Mouse (Mus musculus) forebrain, postnatal 0 days (tissue): ENCODE results near the gene Pex26. TPM values are rescaled to one million over a fixed set of nuclear protein-coding genes. Genes with fewer than 3 reads are reported as not detected.
A peak's percentile ranks its signal among the peaks of the same experiment; 100 is the strongest.

Experiments used
- ATAC-seq: fragments of 200-750 bp; cut with Nextera tagmentation; 2 replicates; pipeline ENCODE4 v1.8.0; 2017; ENCODE audit warnings: mild to moderate bottlenecking, moderate library complexity
- DNase-seq: peaks from one replicate; pipeline ENCODE4 v3.0.0-alpha.2; 2015
- H3K27ac ChIP-seq: fragments of 300-500 bp; sonication (generic); 2 replicates; pipeline ENCODE4 v1.5.1; 2014; ENCODE audit warnings: low read depth, mild to moderate bottlenecking, antibody characterized with exemption, low read length, moderate library complexity, mixed read lengths
- H3K27me3 ChIP-seq: fragments of 300-500 bp; sonication (generic); 2 replicates; pipeline ENCODE4 v1.6.1; 2014; ENCODE audit warnings: mild to moderate bottlenecking, low read length, mixed read lengths; ENCODE audit not compliant: insufficient read depth
- H3K36me3 ChIP-seq: fragments of 300-500 bp; sonication (generic); 2 replicates; pipeline ENCODE4 v1.6.1; 2014; ENCODE audit warnings: mild to moderate bottlenecking, moderate library complexity; ENCODE audit not compliant: insufficient read depth
- H3K4me1 ChIP-seq: fragments of 300-500 bp; sonication (generic); 2 replicates; pipeline ENCODE4 v1.6.1; 2014; ENCODE audit warnings: antibody characterized with exemption; ENCODE audit not compliant: insufficient read depth
- H3K4me2 ChIP-seq: fragments of 300-500 bp; sonication (generic); 2 replicates; pipeline ENCODE4 v1.6.1; 2014; ENCODE audit warnings: low read depth, mild to moderate bottlenecking, moderate library complexity
- H3K4me3 ChIP-seq: fragments of 300-500 bp; sonication (generic); 2 replicates; pipeline ENCODE4 v1.5.1; 2014; ENCODE audit warnings: low read depth, low read length, mixed read lengths
- H3K9ac ChIP-seq: fragments of 300-500 bp; sonication (generic); 2 replicates; pipeline ENCODE4 v1.6.1; 2014; ENCODE audit warnings: mild to moderate bottlenecking
- H3K9me3 ChIP-seq: fragments of 300-500 bp; sonication (generic); 2 replicates; pipeline ENCODE4 v1.6.1; 2016; ENCODE audit warnings: low read length
- CTCF ChIP-seq: sonication (generic); IDR thresholded peaks from 2 replicates; pipeline ENCODE4 v1.5.1; 2016; ENCODE audit warnings: antibody characterized with exemption, control low read depth, low read depth
- WGBS: fragments of 180-500 bp; shearing (Covaris S2); extraction: QIAGEN DNeasy Blood & Tissue Kit; methylation state at CpG from one replicate; pipeline ENCODE4 v1.1.7; 2014; 5-methylcytosine and 5-hydroxymethylcytosine counted together
- polyA plus RNA-seq: library from polyadenylated mRNA; unstranded; fragments of >200 nt; fragmentation: Nextera tagmentation; extraction: Ambion mirVana; gene quantifications from 2 replicates; pipeline ENCODE4 v1.2.1, GENCODE M21; 2015
- total RNA-seq: library from RNA; depleted of rRNA; stranded (reverse); fragments of >200 nt; gene quantifications from 2 replicates; pipeline ENCODE4 v1.2.3, GENCODE M21; 2014; rRNA removed

Pex26 gene
- total and polyA plus RNA-seq, 2 experiments from 2014 or later = 12.3 to 31.0 TPM

DNA sequence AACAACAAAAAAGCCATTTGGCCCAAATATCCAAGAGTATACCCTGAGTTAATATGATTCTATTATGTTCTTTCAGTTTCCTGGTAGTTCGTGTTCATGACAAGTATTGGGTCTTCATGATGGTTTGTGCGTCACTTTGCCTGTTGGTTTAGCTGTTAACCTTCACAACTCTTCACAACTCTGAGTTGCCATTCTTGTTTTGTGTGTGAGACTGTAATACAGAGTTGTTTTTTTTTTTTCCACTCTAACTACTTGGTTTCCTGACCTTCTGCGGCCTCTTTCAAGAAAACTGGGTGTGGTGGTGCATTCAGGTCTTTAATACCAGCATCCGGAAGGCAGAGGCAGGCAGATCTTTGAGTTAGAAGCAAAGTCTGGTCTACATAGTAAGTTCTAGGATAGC, 54.7 kb downstream of the Pex26 start:
- no peak for TF ChIP-seq CTCF
- ATAC-seq (no peak), DNase-seq (no peak)
- H3K36me3 ChIP-seq = no peaks in the 10 kb centered on the region
- no peak overlapping the region for H3K27ac ChIP-seq
- H3K4me3 ChIP-seq = no peak overlapping the region
- H3K4me2 ChIP-seq = no peak overlapping the region
- H3K4me1 ChIP-seq = no peaks in the 10 kb centered on the region
- WGBS = 91% methylated on average over 4 of the region's 4 CpGs
- H3K9me3 ChIP-seq = no peaks in the 10 kb centered on the region
- H3K9ac ChIP-seq = no peak overlapping the region
- no peaks in the 10 kb centered on the region for H3K27me3 ChIP-seq

DNA sequence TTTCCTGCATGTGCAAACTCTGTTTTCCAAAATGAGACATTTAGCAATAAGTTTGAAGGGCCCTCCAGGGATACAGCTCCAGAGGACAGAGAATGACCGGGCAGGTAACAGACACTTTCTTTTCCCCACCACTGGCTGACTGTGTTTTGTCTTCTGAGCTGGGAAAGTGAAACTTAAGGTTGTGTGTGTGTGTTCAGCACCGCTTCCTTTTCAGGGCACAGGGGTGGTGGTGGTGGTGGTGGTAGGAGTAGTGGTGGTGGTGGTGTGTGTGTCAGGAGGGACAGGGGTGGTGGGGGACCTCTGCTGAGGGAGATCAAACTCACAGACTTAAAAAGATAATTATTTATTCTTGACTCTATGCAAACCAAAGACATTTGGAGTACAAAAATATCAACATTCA, 58.3 kb downstream of the Pex26 start:
- H3K4me3 ChIP-seq = no peak overlapping the region
- H3K4me2 ChIP-seq = no peak overlapping the region
- no peak overlapping the region for H3K9ac ChIP-seq
- no peak overlapping the region for H3K27ac ChIP-seq
- H3K4me1 ChIP-seq = no peaks in the 10 kb centered on the region
- 87% methylated on average over 2 of the region's 2 CpGs for WGBS
- DNase-seq = no peak
- no peaks in the 10 kb centered on the region for H3K36me3 ChIP-seq
- H3K27me3 ChIP-seq = no peaks in the 10 kb centered on the region
- H3K9me3 ChIP-seq = no peaks in the 10 kb centered on the region
- no peak for TF ChIP-seq CTCF
- no peak for ATAC-seq

DNA sequence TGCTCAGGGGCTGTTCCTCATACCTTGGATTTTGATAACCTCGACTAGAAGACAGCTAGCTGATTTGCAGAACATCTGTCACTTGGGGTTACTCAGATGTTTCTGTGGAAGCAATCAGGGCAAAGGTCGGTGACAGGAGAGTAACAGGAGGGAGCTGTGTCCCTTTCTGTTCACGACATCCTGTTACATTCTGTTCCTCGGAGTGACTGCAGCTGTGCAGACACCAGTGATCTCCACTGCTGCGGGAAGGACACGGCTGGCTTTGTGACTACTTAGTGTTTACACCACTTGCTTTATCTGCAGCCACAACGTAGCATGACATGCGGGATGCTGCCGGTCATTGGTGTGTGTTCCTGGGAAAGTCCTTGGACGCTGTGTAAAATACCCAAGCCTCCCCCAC, 59.7 kb downstream of the Pex26 start:
- Histone ChIP-seq H3K36me3 (no peaks in the 10 kb centered on the region), H3K27me3 (no peaks in the 10 kb centered on the region), H3K27ac (no peak overlapping the region), H3K9me3 (no peaks in the 10 kb centered on the region), H3K4me3 (no peak overlapping the region), H3K4me2 (no peak overlapping the region), H3K4me1 (no peaks in the 10 kb centered on the region), H3K9ac (no peak overlapping the region)
- 75% methylated on average over 10 of the region's 10 CpGs for WGBS
- no peak for TF ChIP-seq CTCF
- no peak for DNase-seq
- ATAC-seq = no peak

DNA sequence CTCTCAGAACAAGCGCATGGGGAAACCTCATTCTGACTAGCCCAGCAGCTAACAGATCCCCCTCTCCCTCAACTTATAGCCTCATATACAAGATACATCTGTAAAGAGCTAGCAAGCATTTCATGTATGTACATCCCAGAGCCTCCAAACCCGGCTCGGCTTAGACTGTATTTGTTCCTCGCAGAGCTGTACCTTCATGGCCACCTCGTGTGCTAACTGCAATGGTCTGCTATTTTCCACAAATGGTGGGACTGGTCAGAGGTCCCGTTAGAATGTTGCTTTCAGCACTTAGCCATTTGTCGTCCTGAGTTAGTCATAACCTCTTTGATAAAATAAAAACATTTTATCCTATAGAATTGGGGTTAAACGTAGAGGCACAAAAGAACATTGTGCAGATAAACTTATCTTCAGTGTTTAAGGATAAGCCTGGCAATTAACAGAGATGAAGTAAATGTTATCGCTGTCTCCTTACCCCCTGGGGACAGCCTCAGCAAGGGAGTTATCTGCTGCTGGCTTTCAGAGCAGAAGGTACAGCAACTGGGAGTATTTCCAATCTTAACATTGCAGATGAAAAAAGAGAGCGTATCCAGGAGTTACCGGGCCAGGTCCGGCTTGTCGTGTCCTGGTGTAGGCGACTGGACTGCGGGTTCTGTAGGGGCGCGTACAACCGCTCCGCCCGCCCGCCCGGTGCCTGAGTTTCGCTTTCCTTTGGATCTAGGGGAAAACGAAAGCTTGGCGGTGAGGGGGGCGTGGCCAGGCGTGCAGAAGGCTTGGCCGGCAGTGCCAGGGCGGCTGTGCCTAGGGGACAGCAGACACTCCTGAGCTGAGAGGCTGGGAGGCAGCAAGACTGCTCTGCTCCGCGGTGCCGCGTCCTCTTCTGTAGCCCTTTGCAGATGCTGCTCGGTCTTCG, 61.9 kb downstream of the Pex26 start, which contains the start of gene Usp18:
Usp18 (plus strand) TSS at position 780 of the 910 bp plus-strand sequence.
- Histone ChIP-seq H3K27me3 (no peaks in the 10 kb centered on the region), H3K9me3 (no peaks in the 10 kb centered on the region), H3K9ac (peak within 1 kb of the TSS; percentile 46), H3K36me3 (no peaks in the 10 kb centered on the region), H3K4me1 (no peaks in the 10 kb centered on the region), H3K4me2 (peak within 1 kb of the TSS; percentile 93), H3K4me3 (peak within 1 kb of the TSS; percentile 49), H3K27ac (no peak within 1 kb of the TSS)
- TF ChIP-seq CTCF = no peak
- 10% methylated on average over 35 of the region's 35 CpGs for WGBS
- DNase-seq = peak; percentile 64
- ATAC-seq = peak; percentile 90

DNA sequence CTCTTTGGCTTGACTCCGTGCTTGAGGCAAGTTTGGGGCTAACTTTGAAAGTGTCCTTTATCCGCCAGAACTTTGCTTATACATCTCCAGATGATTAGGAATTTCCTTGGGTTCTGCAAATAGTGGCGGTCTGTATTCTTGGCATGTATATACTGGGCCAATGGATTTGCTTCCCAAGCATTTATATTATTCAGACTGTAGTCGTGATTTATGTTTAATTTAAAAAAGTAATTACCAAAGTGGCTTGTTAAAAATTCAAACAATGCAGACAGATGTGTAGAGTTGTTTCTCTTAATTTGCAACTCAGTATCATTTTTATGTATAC, 62.5 kb downstream of the Pex26 start:
- Histone ChIP-seq H3K27ac (no peak overlapping the region), H3K36me3 (no peaks in the 10 kb centered on the region), H3K4me2 (peak overlapping the region; percentile 93), H3K4me1 (no peaks in the 10 kb centered on the region), H3K9me3 (no peaks in the 10 kb centered on the region), H3K27me3 (no peaks in the 10 kb centered on the region), H3K9ac (peak overlapping the region; percentile 46), H3K4me3 (peak overlapping the region; percentile 49)
- DNase-seq = no peak
- TF ChIP-seq CTCF = no peak
- 8% methylated on average over 4 of the region's 4 CpGs for WGBS
- no peak for ATAC-seq

Other genes with a start within 250 kb of the Pex26 start
- 59.3 and 78.7 TPM in 2 replicates for gene Mical3, start 52.7 kb upstream of the Pex26 start, total RNA-seq
- gene Mical3, start 52.7 kb upstream of the Pex26 start, polyA plus RNA-seq = 9.3 and 17.5 TPM in 2 replicates
- gene Tuba8, start 27.0 kb downstream of the Pex26 start, total RNA-seq = 0.31 and 0.86 TPM in 2 replicates
- 1.1 and 1.2 TPM in 2 replicates for gene Tuba8, start 27.0 kb downstream of the Pex26 start, polyA plus RNA-seq
- 1.7 and 2.5 TPM in 2 replicates for gene Usp18, start 62.2 kb downstream of the Pex26 start, total RNA-seq
- 3.0 and 3.4 TPM in 2 replicates for gene Usp18, start 62.2 kb downstream of the Pex26 start, polyA plus RNA-seq
- 40.2 and 45.7 TPM in 2 replicates for gene Slc6a13, start 116.6 kb downstream of the Pex26 start, total RNA-seq
- 43.5 and 45.9 TPM in 2 replicates for gene Slc6a13, start 116.6 kb downstream of the Pex26 start, polyA plus RNA-seq
- 5.0 and 5.6 TPM in 2 replicates for gene Slc6a12, start 159.4 kb downstream of the Pex26 start, total RNA-seq
- gene Slc6a12, start 159.4 kb downstream of the Pex26 start, polyA plus RNA-seq = 2.1 and 2.8 TPM in 2 replicates